Mouse (Mus musculus): ENCODE measurements around the gene Slc9a7.

DNA sequence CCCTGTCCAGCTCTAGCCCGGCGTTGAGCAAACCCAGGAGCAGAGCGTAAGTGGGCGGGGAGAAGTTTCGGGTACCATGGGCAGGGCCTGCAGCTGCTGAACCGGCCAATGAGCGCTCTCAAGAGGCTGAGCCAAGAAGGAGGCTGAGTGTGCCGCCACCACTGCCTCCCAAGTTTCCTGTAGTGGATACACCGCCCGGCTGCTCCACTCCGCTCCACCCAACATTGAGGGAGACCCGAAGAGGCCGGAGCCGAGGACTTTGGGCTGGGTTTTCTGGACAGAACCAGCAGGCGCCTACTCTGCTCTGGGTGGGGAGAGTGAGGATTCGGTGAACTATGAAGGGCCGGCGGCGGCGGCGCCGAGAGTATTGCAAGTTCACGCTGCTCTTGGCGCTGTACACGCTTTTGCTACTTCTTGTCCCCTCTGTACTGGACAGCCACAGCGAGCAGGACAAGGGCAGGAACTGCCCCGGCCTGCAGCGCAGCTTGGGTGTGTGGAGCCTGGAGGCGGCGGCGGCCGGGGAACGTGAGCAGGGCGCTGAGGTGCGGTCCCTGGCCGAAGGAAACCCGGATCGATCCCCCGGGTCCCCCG, 232.1 kb downstream of the Slc9a7 start, which contains the start of gene Chst7:
- TF ChIP-seq CTCF (IDR thresholded peaks at IDR 0.05) (no peak; the same call in 1 of the 2 replicates), EP300 (IDR thresholded peaks at IDR 0.05; ENCODE audit: insufficient read depth, low read depth, low read length) (0 out of 2 replicates have a peak, but pooled peaks have one; percentile 29)

Measured in heart, adult 2 months (tissue).